Mouse (Mus musculus): ENCODE data around the gene Pax7.

Pax7 gene

DNA sequence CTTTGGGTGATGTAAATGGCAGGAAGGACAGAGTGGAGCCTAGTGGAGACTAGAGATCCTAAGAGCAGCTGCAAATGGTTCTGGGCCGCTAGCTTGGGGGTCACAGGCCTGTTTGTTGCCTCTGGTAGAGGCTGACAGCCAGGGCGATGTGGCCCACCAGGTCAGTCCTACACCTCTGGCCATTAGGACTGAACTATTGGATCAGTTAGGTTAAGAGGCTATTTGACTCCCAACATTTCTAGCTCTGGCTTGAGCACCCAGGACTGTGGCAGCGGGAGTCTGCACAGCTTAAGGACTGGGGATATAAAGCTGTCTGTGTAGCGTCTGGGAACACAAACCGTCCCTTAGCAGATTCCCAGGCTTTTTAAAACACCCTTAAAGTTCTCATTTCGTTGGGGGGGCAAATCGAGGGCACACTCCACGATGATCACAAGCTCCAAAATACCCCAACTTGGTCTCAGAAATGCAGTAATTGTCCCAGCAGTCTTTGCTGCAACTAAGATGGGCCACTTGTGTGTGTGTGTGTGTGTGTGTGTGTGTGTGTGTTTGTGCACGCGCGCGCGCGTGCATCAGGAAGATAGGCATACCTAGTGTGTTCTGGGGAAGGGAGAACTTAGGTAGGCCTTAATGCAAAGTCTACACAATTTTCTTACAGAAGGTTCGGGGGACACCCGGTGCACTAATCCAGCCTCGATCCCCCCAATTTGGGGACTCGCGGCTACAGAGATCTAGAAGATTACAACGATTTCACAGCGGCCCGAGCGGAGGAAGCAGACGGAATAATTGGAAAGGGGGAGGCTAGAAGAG lies 2.5 kb downstream of the Pax7 start:
- DNase-seq: no peak

- DNase-seq: no peak
Observed at GRCm38 (mm10) chr4:139830053-139830452, 3.3 kb downstream of the Pax7 start.

DNA sequence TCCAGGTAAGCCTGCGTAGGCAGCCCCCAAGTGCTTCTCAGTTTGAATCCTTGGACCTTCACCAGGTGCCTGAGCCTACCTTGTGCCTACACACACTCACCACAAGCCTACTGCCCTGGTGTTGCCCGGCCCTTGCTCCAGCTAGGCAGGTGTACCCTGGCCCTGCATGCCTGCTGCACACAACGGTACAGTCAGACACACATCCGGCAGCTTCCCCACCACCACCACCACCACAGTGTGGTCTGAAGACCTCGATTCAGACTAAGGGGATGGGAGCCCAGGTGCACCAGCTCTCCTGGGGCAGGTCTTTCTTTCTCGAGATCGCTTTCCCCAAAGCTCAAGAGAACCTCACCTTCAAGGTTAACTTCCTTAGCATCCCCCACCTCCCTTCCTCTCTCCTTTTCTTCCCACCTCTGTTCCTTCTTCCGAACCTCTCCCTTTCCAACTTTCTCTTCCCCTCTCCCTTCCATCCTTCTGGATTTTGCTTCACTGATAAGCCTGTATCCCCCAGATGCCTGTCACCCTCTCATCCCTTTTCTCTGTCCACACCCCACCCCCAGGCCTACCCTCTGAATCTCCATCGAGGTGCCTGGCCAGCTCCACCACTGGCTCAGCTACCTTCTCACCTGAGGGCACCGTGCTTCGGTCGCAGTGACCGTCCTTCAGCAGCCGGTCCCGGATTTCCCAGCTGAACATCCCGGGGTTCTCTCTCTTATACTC lies 4.3 kb downstream of the Pax7 start:
- DNase-seq: no peak

DNA sequence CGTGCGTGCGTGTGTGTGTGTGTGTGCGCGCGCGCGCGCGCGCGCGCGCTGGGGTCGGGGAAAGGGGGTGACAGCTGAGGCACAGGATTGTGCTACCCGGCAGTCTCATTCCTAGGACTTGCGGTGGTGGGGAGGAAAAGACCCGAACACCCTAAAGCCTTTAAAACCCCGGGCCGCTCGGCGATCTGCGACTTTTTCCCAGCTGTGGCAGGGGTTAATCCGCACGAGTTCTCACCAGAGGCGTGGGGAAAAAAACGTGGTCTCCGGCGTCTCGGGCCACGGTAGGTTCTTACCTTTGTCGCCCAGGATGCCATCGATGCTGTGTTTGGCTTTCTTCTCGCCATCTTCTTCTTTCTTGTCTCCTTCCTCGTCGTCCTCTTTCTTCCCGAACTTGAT lies 5.0 kb downstream of the Pax7 start:
- DNase-seq: no peak

DNA sequence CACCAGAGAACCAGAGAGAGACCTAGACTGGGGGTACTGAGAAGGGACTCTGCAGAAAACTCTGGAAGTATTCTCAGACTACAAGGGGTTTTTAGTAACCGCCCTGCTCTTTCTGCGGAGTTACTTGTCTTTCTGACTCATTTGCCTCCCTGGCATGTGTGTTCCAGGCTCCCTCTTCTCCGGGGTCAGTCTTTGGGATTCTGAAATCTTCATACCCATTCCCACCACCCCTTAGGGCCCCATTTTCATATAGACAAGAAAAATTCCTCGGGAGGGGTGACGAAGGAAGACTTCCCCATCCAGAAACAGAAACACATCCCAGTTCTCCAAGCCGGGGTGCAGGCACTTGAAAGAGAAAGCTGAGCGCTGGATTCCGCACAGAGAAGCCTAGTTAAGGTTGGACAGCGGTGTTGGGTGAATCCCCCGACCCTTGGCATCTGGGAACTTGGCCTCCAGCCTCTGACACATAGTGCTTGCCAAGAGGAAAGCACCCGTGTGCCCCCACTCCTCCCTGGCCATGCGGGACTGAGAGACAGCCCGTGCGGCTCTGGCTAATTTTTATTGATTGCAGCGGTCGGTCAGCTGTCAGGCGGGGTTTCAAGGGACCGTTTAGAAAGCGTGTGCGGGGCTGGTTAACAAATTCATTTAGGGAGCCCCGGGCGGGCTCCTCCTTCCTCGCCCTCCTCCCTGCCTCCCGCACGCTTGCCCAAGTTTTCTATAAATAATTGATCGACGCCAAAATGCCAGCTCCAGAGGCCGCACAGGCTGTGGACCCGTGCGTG lies 5.6 kb downstream of the Pax7 start:
- no peak for DNase-seq

DNA sequence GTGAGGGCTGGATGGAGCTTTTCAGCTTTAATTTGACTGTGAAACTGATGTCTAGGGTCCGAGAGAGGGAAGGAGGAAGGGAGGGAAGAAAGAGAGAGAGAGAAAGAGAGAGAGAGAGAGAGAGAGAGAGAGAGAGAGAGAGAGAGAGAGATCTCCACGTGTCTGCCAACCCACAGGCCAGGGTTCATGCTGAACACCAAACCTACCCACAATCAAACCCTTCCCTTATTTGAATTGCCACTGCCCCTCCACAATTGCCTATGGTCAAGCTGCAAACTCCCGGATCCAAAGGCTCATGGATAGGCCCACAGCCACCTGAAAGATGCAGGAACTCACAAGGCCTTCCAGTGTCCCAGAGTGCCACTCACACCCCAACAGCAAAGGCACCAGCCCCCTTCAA lies 7.1 kb downstream of the Pax7 start:
- DNase-seq: no peak

DNA sequence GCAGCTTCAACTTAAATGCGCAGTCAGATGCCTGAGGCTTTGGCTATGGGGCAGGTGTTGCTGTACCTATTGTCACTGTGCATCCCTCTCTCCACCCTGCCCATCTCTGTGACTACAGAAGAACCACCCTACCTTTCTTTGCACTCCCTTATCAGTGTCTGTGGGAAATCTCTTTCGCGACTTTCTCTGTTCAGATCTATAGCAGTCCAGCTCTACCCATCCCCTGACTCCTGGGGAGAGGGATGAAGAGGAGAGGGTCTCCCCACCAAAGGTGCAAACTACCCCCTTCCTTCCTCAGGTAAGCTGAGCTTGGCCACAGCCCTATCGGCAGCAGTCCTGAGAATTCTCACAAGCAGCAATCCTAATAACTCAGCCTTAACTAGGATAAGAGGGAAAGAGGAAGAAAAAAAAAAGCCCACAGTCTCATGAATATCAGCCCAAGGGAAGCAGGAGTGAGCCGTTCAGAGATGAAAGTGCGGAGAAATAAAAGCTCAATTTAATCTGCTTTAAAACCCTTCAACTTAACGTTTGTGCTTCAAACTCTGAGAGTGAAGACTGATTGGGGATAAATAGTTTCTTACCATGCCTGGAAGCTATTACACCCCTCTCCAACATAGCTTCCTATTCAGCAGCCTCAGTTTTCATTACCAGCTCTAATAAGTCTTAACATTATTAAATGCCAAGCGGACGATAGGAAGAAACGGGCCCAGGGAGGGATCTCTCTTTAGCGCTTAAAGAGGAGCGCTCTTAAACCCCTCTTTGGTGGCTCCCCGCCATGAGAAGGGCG lies 7.8 kb downstream of the Pax7 start:
- no peak for DNase-seq

GRCm38 (mm10) chr4:139824572-139825325 lies 8.6 kb downstream of the Pax7 start:
- no peak for DNase-seq

DNA sequence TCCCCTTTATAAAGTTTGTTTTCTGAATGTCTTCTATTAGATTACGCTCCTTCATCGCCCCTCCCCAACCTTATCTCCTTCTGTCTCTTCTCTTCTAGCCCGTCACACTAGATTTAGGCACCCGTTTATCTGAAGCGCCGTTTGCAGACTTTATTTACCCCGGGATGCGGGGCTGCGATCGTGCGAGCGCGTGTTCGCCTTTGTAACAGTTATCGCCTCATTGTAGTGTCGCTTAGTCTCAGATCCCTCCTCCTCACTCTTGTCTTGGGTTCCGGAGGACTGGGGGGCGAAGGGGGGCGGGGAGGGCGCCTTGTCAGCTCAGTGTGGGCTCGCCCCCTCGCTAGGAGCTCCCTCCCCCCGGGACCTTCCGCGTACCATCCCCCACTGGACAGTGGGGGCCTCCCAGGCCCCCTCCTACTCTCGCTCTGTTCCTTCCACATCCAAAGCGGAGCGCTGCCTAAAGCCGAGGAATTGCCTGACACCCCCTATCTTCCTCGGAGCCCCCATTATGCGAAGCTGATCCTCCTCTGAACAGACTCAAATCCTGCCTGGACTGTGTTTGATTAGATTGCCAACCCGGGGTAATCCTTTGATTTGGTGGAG lies 9.4 kb downstream of the Pax7 start:
- no peak for DNase-seq

- DNase-seq: peak in 1 of 2 experiments; percentile 21
Observed at GRCm38 (mm10) chr4:139823138-139823869, 10.0 kb downstream of the Pax7 start.

DNA sequence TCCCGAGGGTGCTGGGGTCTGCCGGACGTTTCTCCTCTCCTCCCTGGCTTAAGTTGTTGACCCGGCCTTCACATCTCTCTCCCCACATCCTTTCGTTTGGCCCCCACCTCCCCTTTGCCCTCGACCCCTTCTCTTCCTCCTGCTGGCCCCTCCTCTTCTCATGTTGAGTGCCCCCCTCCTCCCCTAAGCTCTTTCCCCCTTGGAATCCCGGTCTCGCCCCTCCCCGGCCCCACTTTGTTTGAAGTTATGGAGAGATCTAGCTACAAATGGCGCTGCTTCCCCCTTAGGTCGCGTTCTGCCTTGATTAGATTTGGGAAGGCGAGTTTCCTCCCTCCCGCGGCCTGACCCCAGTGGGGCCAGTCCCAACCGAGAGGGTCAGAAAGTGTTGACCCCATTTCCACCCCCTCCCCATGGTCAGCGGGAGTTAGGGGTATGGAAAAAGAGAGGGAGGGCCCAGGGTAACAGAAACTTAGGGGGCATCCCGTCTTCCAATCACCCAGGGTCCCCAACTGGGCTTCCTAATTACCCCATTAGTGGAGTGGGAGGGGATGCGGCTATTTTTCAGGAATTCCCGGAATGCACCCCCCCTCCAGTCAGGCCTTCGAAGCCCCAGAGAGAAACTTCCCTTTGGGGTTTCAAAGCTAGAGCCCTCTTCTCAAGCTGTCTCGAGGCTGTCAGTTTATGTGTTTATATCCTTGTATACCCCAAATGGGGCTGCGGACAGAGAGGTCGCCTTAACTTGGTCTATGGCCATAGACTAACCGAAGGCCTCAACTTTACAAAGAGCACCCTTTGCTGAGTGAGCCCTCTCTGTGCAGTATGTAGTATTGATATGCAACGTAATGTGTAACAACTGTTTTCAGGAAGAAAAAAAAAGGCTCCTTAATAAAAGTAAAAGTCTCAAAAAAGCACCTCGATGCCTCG lies 10.9 kb downstream of the Pax7 start:
- no peak for DNase-seq

GRCm38 (mm10) chr4:139821491-139822160 lies 11.7 kb downstream of the Pax7 start:
- peak in 1 of 2 experiments; percentile 12 for DNase-seq

GRCm38 (mm10) chr4:139821071-139821470 lies 12.3 kb downstream of the Pax7 start:
- no peak for DNase-seq

DNA sequence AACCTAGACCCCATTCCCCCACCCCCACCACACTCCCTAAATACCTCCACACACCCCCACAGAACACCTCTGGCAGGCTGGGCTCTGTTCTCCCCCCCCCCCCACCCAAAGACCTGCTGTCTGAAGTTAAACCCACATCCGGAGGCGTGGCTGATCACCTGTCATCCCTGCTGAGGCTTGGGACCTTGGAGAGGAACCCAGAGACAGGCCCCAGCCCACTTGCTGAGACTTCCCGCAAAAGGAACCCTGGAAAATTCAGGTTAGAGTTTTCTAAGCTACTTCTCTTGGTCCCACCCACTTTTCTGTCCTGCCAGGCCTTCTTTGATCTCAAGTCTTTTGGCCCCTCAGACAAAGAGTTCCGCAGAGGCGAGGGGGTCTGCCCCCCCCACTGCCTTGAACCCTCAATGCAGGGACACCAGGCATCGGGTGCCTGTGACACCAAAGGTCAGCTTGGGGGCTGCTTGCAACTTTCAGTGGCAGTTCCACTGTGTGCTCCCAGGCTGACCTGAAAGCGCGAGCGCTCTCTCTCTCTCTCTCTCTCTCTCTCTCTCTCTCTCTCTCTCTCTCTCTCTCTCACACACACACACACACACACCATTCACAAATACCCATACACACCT lies 13.8 kb downstream of the Pax7 start:
- no peak for DNase-seq

DNA sequence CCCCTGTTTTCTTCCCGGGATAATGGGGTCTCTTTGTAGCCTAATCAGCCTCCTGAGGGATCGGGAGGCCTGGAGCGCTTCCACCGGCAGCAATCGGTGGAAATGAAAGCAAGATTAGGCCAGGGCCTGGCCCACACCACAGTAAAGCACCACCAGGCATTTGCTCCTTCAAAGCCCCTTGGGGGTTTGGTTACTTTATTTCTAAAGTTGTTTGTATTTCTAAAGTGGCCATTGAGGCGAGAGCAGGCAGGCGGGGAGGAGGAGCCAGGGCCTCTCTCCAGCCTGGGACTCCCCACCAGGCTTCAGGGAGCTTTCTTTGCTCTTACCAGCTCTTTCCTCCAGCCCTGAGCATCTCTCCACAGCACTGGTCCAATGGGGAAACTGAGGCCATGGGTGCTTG lies 15.2 kb downstream of the Pax7 start:
- DNase-seq: no peak

- no peak for DNase-seq
Observed at GRCm38 (mm10) chr4:139813371-139813960, 19.9 kb downstream of the Pax7 start.

DNA sequence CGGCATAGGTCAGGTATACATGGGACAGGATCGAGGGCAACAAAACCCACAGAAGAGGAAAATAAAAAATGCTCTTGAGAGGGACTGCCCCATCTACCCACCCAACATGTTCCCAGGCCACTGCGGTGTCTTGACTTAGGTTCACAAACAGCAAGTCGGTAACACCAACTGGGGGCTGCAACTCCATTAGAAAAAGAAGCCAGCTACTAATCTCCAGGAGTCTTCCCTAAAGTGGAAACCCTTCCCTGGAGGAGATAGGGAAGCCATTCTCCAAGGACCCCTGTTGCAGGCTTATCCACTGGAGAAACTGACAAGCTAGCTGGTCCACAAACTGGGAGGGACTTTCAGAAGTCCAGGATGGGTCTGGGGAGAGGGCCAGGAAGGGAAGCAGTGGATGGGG lies 21.4 kb downstream of the Pax7 start:
- DNase-seq: no peak

GRCm38 (mm10) chr4:139811475-139811874 lies 21.9 kb downstream of the Pax7 start:
- no peak for DNase-seq

Data from cerebellum, adult 18-20 months (tissue).